Mouse (Mus musculus) forelimb bud, embryonic 11.5 days (tissue): ENCODE data around the gene Itprip.

ENCODE experiments used
- DNase-seq: peaks from one replicate; pipeline ENCODE4 v3.0.0-alpha.2; 2012; ENCODE audit warnings: low read depth, low spot score

The Itprip gene

GRCm38 (mm10) chr19:47915251-47915650 is 3.8 kb downstream of the Itprip start:
- no peak for DNase-seq

GRCm38 (mm10) chr19:47914191-47914590 is 4.9 kb downstream of the Itprip start:
- no peak for DNase-seq

- DNase-seq, result no peak
These were observed 5.8 kb downstream of the Itprip start for GRCm38 (mm10) chr19:47913344-47913743.

GRCm38 (mm10) chr19:47910751-47911150 is 8.3 kb downstream of the Itprip start:
- no peak for DNase-seq

GRCm38 (mm10) chr19:47910117-47910618 is 8.9 kb downstream of the Itprip start:
- DNase-seq, result no peak

GRCm38 (mm10) chr19:47909387-47910116 is 9.5 kb downstream of the Itprip start:
- peak; percentile 71 for DNase-seq

GRCm38 (mm10) chr19:47908961-47909371 is 10.1 kb downstream of the Itprip start:
- no peak for DNase-seq

GRCm38 (mm10) chr19:47907596-47907995 is 11.5 kb downstream of the Itprip start:
- no peak for DNase-seq

- DNase-seq, result no peak
These were observed 13.5 kb downstream of the Itprip start for GRCm38 (mm10) chr19:47905603-47906002.

GRCm38 (mm10) chr19:47905081-47905480 is 14.0 kb downstream of the Itprip start:
- DNase-seq, result no peak

- no peak for DNase-seq
These were observed 15.4 kb downstream of the Itprip start for GRCm38 (mm10) chr19:47903679-47904078.

GRCm38 (mm10) chr19:47902316-47903201 is 16.5 kb downstream of the Itprip start:
- DNase-seq, result peak; percentile 54

GRCm38 (mm10) chr19:47900558-47900957 is 18.5 kb downstream of the Itprip start:
- no peak for DNase-seq

GRCm38 (mm10) chr19:47900012-47900411 is 19.1 kb downstream of the Itprip start:
- no peak for DNase-seq

GRCm38 (mm10) chr19:47898472-47899079 is 20.5 kb downstream of the Itprip start:
- DNase-seq, result no peak

GRCm38 (mm10) chr19:47893092-47893491 is 26.0 kb downstream of the Itprip start:
- no peak for DNase-seq

- DNase-seq, result no peak
These were observed 27.4 kb downstream of the Itprip start for GRCm38 (mm10) chr19:47891562-47892312.

GRCm38 (mm10) chr19:47890489-47891130 is 28.5 kb downstream of the Itprip start:
- DNase-seq, result no peak

GRCm38 (mm10) chr19:47888037-47888436 is 31.1 kb downstream of the Itprip start:
- no peak for DNase-seq

GRCm38 (mm10) chr19:47887417-47887816 is 31.7 kb downstream of the Itprip start:
- DNase-seq, result no peak

GRCm38 (mm10) chr19:47886617-47887016 is 32.5 kb downstream of the Itprip start:
- DNase-seq, result no peak
